Comparison of ENCODE assay signal across 10 mouse cellular contexts in the genomic region with DNA sequence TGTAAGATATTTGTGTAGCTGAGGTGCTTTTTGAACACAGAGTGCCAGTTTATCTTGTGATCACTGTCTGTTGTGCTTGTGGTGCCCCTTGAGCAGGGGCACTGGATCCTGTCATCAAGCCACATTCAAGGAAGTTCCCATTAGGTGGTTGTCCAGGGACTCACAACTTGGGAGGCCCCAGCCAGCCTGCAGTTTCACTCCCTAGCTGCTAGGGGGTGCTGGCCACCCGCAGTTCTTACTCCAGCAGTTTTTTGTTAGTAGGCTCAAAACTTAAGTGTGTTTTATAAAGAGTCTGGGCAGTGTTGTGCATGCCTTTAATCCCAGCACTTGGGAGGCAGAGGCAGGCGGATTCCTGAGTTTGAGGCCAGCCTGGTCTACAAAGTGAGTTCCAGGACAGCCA. TPM values are rescaled to one million over a fixed set of nuclear protein-coding genes. Genes with fewer than 3 reads are reported as not detected.
DNase-seq lines count a peak whose midpoint lies in the region; ATAC-seq and TF ChIP-seq lines count a peak whose summit lies in the region.
"Had no signal": no experiment of that assay in that cellular context is flagged by ENCODE, and none has a peak within 500 bp of the region (broad histone marks: within the 10 kb centered on the region; RNA-seq: fewer than 3 reads in every experiment).

No protein-coding gene starts in this region.

- no peak for DNase-seq in kidney, postnatal 0 days (ENCODE audit: low spot score)
- no peak for DNase-seq in kidney, adult 11 months
- peak; percentile 30 for DNase-seq in MEL-GATA-1-ER (ENCODE audit: extremely low read depth, low read depth)
- DNase-seq in urinary bladder, postnatal 36 days (ENCODE audit: low spot score in 2 of 2): no peak
- no peak for DNase-seq in midbrain, embryonic 11.5 days (ENCODE audit: low spot score, missing footprints)

- TF ChIP-seq CTCF in kidney, postnatal 0 days (IDR thresholded peaks at IDR 0.05; ENCODE audit: low read depth): peak; percentile 56
- TF ChIP-seq CTCF in embryonic fibroblast, embryonic 13.5 days (IDR thresholded peaks at IDR 0.05; ENCODE audit: borderline replicate concordance, insufficient read depth, low read length): 0 out of 2 replicates have a peak, but pooled peaks have one; percentile 7

- no peak overlapping the region for H3K4me2 ChIP-seq in kidney, postnatal 0 days (ENCODE audit: low read length)
- no peak overlapping the region for H3K4me2 ChIP-seq in midbrain, embryonic 11.5 days
- H3K4me2 ChIP-seq: embryonic facial prominence, embryonic 13.5 days; liver, embryonic 15.5 days had no signal

- no peak for TF ChIP-seq POLR2A in embryonic fibroblast, embryonic 13.5 days (IDR thresholded peaks at IDR 0.05; ENCODE audit: low read depth, low read length)

- 66% methylated on average over 2 of the region's 2 CpGs for whole genome bisulfite sequencing in kidney, postnatal 0 days
- WGBS in midbrain, embryonic 11.5 days: 56% methylated on average over 2 of the region's 2 CpGs

- no peak overlapping the region for H3K27ac ChIP-seq in kidney, postnatal 0 days
- no peak overlapping the region for H3K27ac ChIP-seq in embryonic fibroblast, embryonic 13.5 days (ENCODE audit: insufficient read depth, low read length)
- no peak overlapping the region for H3K27ac ChIP-seq in midbrain, embryonic 11.5 days (ENCODE audit: low read depth, low read length)
- H3K27ac ChIP-seq: embryonic facial prominence, embryonic 13.5 days; liver, embryonic 15.5 days had no signal

- no peaks in the 10 kb centered on the region for H3K9me3 ChIP-seq in kidney, postnatal 0 days (replicated peaks; ENCODE audit: low read length)
- H3K9me3 ChIP-seq in midbrain, embryonic 11.5 days (ENCODE audit: control insufficient read depth, low read length): no peaks in the 10 kb centered on the region
- H3K9me3 ChIP-seq: embryonic facial prominence, embryonic 13.5 days; liver, embryonic 15.5 days had no signal

- ATAC-seq in kidney, postnatal 0 days (replicated peaks; ENCODE audit: low FRiP score, low read depth): no peak
- ATAC-seq in neutrophil, adult 5-6 weeks (ENCODE audit: extremely low read depth, insufficient number of reproducible peaks, low FRiP score, poor library complexity, severe bottlenecking): 0 out of 2 replicates have a peak, but pooled peaks have one; percentile 23
- no peak for ATAC-seq in midbrain, embryonic 11.5 days (ENCODE audit: low FRiP score)
- no peak for ATAC-seq in inflammation-experienced regulatory T-cells, adult 6 months

- H3K9ac ChIP-seq in kidney, postnatal 0 days (ENCODE audit: low read depth, low read length): no peak overlapping the region
- no peak overlapping the region for H3K9ac ChIP-seq in midbrain, embryonic 11.5 days (ENCODE audit: low read length)
- H3K9ac ChIP-seq: embryonic facial prominence, embryonic 13.5 days; liver, embryonic 15.5 days had no signal

- H3K4me1 ChIP-seq in kidney, postnatal 0 days (replicated peaks; ENCODE audit: insufficient read depth, low read length): no peaks in the 10 kb centered on the region
- H3K4me1 ChIP-seq in embryonic fibroblast, embryonic 13.5 days (ENCODE audit: control insufficient read depth, insufficient read depth, low read length): no peaks in the 10 kb centered on the region
- no peaks in the 10 kb centered on the region for H3K4me1 ChIP-seq in midbrain, embryonic 11.5 days (ENCODE audit: control insufficient read depth, insufficient read depth, low read length)
- H3K4me1 ChIP-seq: embryonic facial prominence, embryonic 13.5 days; liver, embryonic 15.5 days had no signal

- no peak overlapping the region for H3K4me3 ChIP-seq in kidney, postnatal 0 days (replicated peaks; ENCODE audit: low read depth, low read length)
- no peak overlapping the region for H3K4me3 ChIP-seq in embryonic fibroblast, embryonic 13.5 days (ENCODE audit: insufficient read depth, low read length)
- no peak overlapping the region for H3K4me3 ChIP-seq in midbrain, embryonic 11.5 days (ENCODE audit: low read depth, low read length)
- H3K4me3 ChIP-seq: embryonic facial prominence, embryonic 13.5 days; liver, embryonic 15.5 days had no signal

- H3K36me3 ChIP-seq in kidney, postnatal 0 days (ENCODE audit: insufficient read depth, low read length): peaks cover 32% of the 10 kb centered on the region
- peaks cover 4% of the 10 kb centered on the region; the same call in 1 of the 2 replicates for H3K36me3 ChIP-seq in midbrain, embryonic 11.5 days (ENCODE audit: control insufficient read depth, insufficient read depth, low read length)

- no peaks in the 10 kb centered on the region for H3K27me3 ChIP-seq in kidney, postnatal 0 days (ENCODE audit: insufficient read depth, low read length)
- no peaks in the 10 kb centered on the region for H3K27me3 ChIP-seq in midbrain, embryonic 11.5 days (ENCODE audit: control insufficient read depth, insufficient read depth, low read length)
- H3K27me3 ChIP-seq: embryonic facial prominence, embryonic 13.5 days; liver, embryonic 15.5 days had no signal

RNA-seq across cellular contexts. Expression of gene Tsc1, which starts 13.3 kb away (rescaled TPM):
- polyA plus RNA-seq in kidney, postnatal 0 days (2015; fragmentation: Nextera tagmentation; extraction: Ambion mirVana): 9.5 and 10.6 TPM in 2 replicates
- polyA plus RNA-seq in embryonic fibroblast, embryonic 13.5 days (2011; ENCODE audit: insufficient read length, low read depth, missing spikeins): 18.5 and 22.2 TPM in 2 replicates
- total RNA-seq in neutrophil, adult 5-6 weeks (2017): 32.5 and 32.9 TPM in 2 replicates
- polyA plus RNA-seq in midbrain, embryonic 11.5 days (2014; fragmentation: Nextera tagmentation; extraction: Ambion mirVana): 19.5 and 22.3 TPM in 2 replicates
- 10 to 100 TPM; 11.8 to 24.1 (median 20.5) TPM for polyA plus RNA-seq in inflammation-experienced regulatory T-cells, adult 6 months (2017; shearing (Covaris generic))

RNA-seq across cellular contexts. Expression of gene Gfi1b, which starts 32.5 kb away (rescaled TPM):
- 0.09 TPM in 1 of 2 replicates, not detected in the other for polyA plus RNA-seq in kidney, postnatal 0 days (2015; fragmentation: Nextera tagmentation; extraction: Ambion mirVana)
- polyA plus RNA-seq in embryonic fibroblast, embryonic 13.5 days (2011; ENCODE audit: insufficient read length, low read depth, missing spikeins): not detected in 2 replicates
- 0.35 and 0.98 TPM in 2 replicates for total RNA-seq in neutrophil, adult 5-6 weeks (2017)
- 2.8 and 3.3 TPM in 2 replicates for polyA plus RNA-seq in midbrain, embryonic 11.5 days (2014; fragmentation: Nextera tagmentation; extraction: Ambion mirVana)
- not detected for polyA plus RNA-seq in inflammation-experienced regulatory T-cells, adult 6 months (2017; shearing (Covaris generic))

RNA-seq across cellular contexts. Expression of gene Spaca9, which starts 45.2 kb away (rescaled TPM):
- polyA plus RNA-seq in kidney, postnatal 0 days (2015; fragmentation: Nextera tagmentation; extraction: Ambion mirVana): 2.0 and 2.5 TPM in 2 replicates
- polyA plus RNA-seq in embryonic fibroblast, embryonic 13.5 days (2011; ENCODE audit: insufficient read length, low read depth, missing spikeins): 2.0 TPM in 1 of 2 replicates, not detected in the other
- total RNA-seq in neutrophil, adult 5-6 weeks (2017): 0.98 TPM in 1 of 2 replicates, not detected in the other
- polyA plus RNA-seq in midbrain, embryonic 11.5 days (2014; fragmentation: Nextera tagmentation; extraction: Ambion mirVana): 2.4 and 3.0 TPM in 2 replicates
- 1 to 10 TPM in 1 of 3 experiments, not detected in 2; 1.1 TPM for polyA plus RNA-seq in inflammation-experienced regulatory T-cells, adult 6 months (2017; shearing (Covaris generic))

RNA-seq across cellular contexts. Expression of gene Ak8, which starts 45.7 kb away (rescaled TPM):
- 1.2 and 1.3 TPM in 2 replicates for polyA plus RNA-seq in kidney, postnatal 0 days (2015; fragmentation: Nextera tagmentation; extraction: Ambion mirVana)
- not detected in 2 replicates for polyA plus RNA-seq in embryonic fibroblast, embryonic 13.5 days (2011; ENCODE audit: insufficient read length, low read depth, missing spikeins)
- total RNA-seq in neutrophil, adult 5-6 weeks (2017): 1.4 TPM in 1 of 2 replicates, not detected in the other
- 0.33 and 0.77 TPM in 2 replicates for polyA plus RNA-seq in midbrain, embryonic 11.5 days (2014; fragmentation: Nextera tagmentation; extraction: Ambion mirVana)
- not detected for polyA plus RNA-seq in inflammation-experienced regulatory T-cells, adult 6 months (2017; shearing (Covaris generic))
